Mouse (Mus musculus): ENCODE data around the gene Ifnab.

- no peak for TF ChIP-seq CTCF (IDR thresholded peaks at IDR 0.05; ENCODE audit: low read depth, low read length)
- TF ChIP-seq TAL1 (conservative IDR thresholded peaks at IDR 0.05; ENCODE audit: low read depth, low read length): no peak
- no peak for TF ChIP-seq GATA2 (IDR thresholded peaks at IDR 0.05; ENCODE audit: borderline replicate concordance, low read depth, low read length)
- no peak for TF ChIP-seq GATA1 (IDR thresholded peaks at IDR 0.05; ENCODE audit: borderline replicate concordance, low read length)
- no peak for TF ChIP-seq POLR2AphosphoS5 (IDR thresholded peaks at IDR 0.05; ENCODE audit: insufficient replicate concordance, low read depth, low read length)
These were observed 36.2 kb upstream of the Ifnab start for GRCm38 (mm10) chr4:88727324-88727723.
